Mouse (Mus musculus): ENCODE data around the gene Zeb2. TPM values are rescaled to one million over a fixed set of nuclear protein-coding genes. Genes with fewer than 3 reads are reported as not detected.

Zeb2 gene
- polyA plus RNA-seq, 1 experiment from 2014 or later, result 52.2 TPM

DNA sequence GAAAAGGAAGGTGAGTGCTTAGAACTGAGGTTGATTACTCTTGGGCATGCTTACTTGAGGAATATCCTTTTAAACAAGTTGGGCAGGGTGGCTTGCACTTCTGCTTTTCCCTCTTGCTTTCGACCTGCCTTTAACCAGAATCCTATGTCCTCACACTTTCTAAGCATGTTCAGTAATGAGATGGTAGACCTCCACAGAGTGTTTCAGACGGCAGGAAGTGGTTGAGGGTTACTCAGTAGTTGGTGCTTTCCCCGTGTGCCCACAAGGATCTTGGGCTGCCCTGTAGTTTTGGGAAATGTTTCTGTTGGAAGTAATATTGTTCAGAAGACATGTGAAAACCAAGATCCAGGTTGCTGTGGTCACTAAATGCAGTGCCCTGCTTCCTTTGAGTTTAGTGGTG lies 135.5 kb downstream of the Zeb2 start:
- Histone ChIP-seq H3K27me3 (ENCODE audit: control insufficient read depth, insufficient read depth, low read length) (no peaks in the 10 kb centered on the region), H3K9me3 (ENCODE audit: control insufficient read depth, low read length) (no peaks in the 10 kb centered on the region), H3K27ac (ENCODE audit: low read depth, low read length) (no peak overlapping the region), H3K4me1 (ENCODE audit: control insufficient read depth, insufficient read depth, low read length) (peaks cover 10% of the 10 kb centered on the region; the same call in 1 of the 2 replicates), H3K4me3 (ENCODE audit: low read length) (no peak overlapping the region), H3K9ac (ENCODE audit: low read depth, low read length) (no peak overlapping the region), H3K4me2 (replicated peaks; ENCODE audit: low read depth, low read length) (no peak overlapping the region), H3K36me3 (ENCODE audit: control insufficient read depth, insufficient read depth, low read length) (no peaks in the 10 kb centered on the region)
- WGBS, result 79% methylated on average over 3 of the region's 3 CpGs
- no peak for ATAC-seq (ENCODE audit: low FRiP score, low TSS enrichment)

DNA sequence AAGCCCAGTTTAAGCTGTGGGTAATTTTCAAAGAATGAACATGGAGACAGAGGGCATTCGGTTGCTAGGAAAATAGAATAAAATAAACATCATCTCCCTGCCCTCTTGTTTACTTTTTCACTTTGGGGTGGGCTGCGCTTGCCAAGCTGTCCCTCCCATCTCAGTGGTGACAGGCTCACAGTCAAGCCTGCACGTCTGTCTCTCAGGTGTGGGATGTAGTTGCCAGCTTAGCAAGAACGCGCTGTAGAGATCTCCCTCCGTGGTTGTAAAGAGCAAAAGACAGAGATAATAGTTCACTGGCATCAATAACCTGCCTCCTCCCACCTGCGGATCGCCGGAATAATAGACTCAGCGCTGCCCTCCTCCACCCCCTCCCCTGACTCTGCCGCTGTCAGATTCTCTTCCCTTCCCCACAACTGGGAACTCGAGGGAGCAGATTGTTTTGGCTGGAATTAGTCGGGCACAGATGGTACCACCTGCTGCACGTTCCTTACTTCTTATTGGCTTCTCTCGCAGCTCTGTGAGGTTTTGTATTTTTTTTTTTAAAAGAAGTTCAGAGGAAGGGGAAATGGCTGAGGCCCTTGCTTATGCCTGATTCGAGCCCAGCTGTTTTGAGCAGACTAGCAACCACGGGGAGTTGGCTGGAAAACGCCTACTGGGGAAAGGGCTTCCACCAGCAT lies 138.0 kb downstream of the Zeb2 start:
- 7% methylated on average over 18 of the region's 18 CpGs for WGBS
- Histone ChIP-seq H3K4me3 (ENCODE audit: low read length) (peak overlapping the region; percentile 1; the same call in 1 of the 2 replicates), H3K4me1 (ENCODE audit: control insufficient read depth, insufficient read depth, low read length) (peaks cover 14% of the 10 kb centered on the region), H3K9ac (ENCODE audit: low read depth, low read length) (no peak overlapping the region), H3K27me3 (ENCODE audit: control insufficient read depth, insufficient read depth, low read length) (no peaks in the 10 kb centered on the region), H3K36me3 (ENCODE audit: control insufficient read depth, insufficient read depth, low read length) (no peaks in the 10 kb centered on the region), H3K27ac (ENCODE audit: low read depth, low read length) (no peak overlapping the region), H3K4me2 (replicated peaks; ENCODE audit: low read depth, low read length) (peak overlapping the region; percentile 48), H3K9me3 (ENCODE audit: control insufficient read depth, low read length) (no peaks in the 10 kb centered on the region)
- ATAC-seq (ENCODE audit: low FRiP score, low TSS enrichment), result 0 out of 2 replicates have a peak, but pooled peaks have one; percentile 26

DNA sequence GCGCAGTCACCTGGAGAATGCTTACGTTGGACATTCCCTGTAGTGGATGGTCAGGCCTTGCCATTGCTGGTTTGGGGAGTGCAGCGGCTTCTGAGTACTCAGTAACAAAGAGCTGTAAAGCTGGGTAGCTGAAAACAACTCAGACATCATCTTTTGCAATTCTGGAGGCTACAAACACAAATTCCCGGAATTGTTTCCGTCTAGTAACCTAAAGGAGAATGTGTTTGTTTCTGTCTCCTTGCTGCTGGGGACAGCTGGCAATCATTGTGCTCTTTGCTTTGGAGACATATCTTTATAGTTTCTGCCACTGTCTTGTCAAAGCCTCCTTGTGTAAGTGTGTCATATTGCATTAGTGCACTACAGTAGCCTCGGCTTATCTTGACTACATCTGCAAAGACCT lies 139.2 kb downstream of the Zeb2 start:
- Histone ChIP-seq H3K9ac (ENCODE audit: low read depth, low read length) (no peak overlapping the region), H3K36me3 (ENCODE audit: control insufficient read depth, insufficient read depth, low read length) (no peaks in the 10 kb centered on the region), H3K4me3 (ENCODE audit: low read length) (no peak overlapping the region), H3K9me3 (ENCODE audit: control insufficient read depth, low read length) (no peaks in the 10 kb centered on the region), H3K27me3 (ENCODE audit: control insufficient read depth, insufficient read depth, low read length) (no peaks in the 10 kb centered on the region), H3K27ac (ENCODE audit: low read depth, low read length) (no peak overlapping the region), H3K4me2 (replicated peaks; ENCODE audit: low read depth, low read length) (no peak overlapping the region), H3K4me1 (ENCODE audit: control insufficient read depth, insufficient read depth, low read length) (peaks cover 14% of the 10 kb centered on the region)
- WGBS, result 85% methylated on average over 6 of the region's 6 CpGs
- no peak for ATAC-seq (ENCODE audit: low FRiP score, low TSS enrichment)

DNA sequence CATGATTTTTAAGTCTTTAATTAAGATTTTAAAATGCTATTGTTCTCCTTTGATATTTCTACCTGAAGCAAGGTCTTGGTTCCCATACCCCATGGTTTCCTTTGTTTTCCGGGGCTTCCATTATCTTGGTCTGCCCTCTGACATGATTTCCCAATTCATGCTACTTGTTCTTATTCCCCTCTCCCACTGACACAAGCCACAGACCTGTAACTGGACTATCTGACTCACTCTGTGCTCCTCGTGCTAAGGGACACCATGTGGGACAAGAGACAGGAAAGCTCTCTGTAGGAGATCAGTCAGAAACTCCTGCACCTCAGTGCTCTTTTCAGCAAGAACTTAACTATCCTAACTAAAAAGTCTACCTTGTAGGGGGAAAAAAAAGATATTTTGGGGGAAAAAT lies 139.6 kb downstream of the Zeb2 start:
- Histone ChIP-seq H3K9ac (ENCODE audit: low read depth, low read length) (no peak overlapping the region), H3K4me3 (ENCODE audit: low read length) (no peak overlapping the region), H3K4me2 (replicated peaks; ENCODE audit: low read depth, low read length) (no peak overlapping the region), H3K9me3 (ENCODE audit: control insufficient read depth, low read length) (no peaks in the 10 kb centered on the region), H3K27me3 (ENCODE audit: control insufficient read depth, insufficient read depth, low read length) (no peaks in the 10 kb centered on the region), H3K4me1 (ENCODE audit: control insufficient read depth, insufficient read depth, low read length) (peaks cover 14% of the 10 kb centered on the region), H3K36me3 (ENCODE audit: control insufficient read depth, insufficient read depth, low read length) (no peaks in the 10 kb centered on the region), H3K27ac (ENCODE audit: low read depth, low read length) (0 out of 2 replicates have a peak overlapping the region, but pooled peaks have one; percentile 27)
- no peak for ATAC-seq (ENCODE audit: low FRiP score, low TSS enrichment)
- 58% methylated on average over 2 of the region's 2 CpGs for WGBS

DNA sequence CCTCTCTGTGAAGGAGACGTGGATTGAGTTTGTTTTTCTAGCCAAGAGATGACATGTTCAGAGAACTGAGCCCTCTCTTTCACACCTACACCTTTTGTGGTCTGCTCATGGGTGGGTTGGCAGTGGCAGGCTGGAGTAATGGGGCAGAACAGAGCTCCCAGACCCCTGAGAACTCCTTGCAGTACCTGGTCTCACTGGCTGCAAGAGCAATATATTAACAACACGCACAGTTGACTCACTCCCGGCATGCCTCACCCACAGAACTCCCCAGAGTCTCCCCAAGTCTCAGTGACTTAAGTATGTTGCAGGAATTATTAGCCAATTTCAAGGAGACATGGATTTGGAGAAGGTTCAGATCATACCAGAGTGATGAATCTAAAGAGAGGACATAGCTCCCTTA lies 140.1 kb downstream of the Zeb2 start:
- WGBS, result 16% methylated on average over 3 of the region's 3 CpGs
- Histone ChIP-seq H3K4me3 (ENCODE audit: low read length) (no peak overlapping the region), H3K36me3 (ENCODE audit: control insufficient read depth, insufficient read depth, low read length) (no peaks in the 10 kb centered on the region), H3K9me3 (ENCODE audit: control insufficient read depth, low read length) (no peaks in the 10 kb centered on the region), H3K4me2 (replicated peaks; ENCODE audit: low read depth, low read length) (no peak overlapping the region), H3K9ac (ENCODE audit: low read depth, low read length) (no peak overlapping the region), H3K27ac (ENCODE audit: low read depth, low read length) (no peak overlapping the region), H3K27me3 (ENCODE audit: control insufficient read depth, insufficient read depth, low read length) (no peaks in the 10 kb centered on the region), H3K4me1 (ENCODE audit: control insufficient read depth, insufficient read depth, low read length) (peaks cover 14% of the 10 kb centered on the region)
- ATAC-seq (ENCODE audit: low FRiP score, low TSS enrichment), result peak; percentile 86

DNA sequence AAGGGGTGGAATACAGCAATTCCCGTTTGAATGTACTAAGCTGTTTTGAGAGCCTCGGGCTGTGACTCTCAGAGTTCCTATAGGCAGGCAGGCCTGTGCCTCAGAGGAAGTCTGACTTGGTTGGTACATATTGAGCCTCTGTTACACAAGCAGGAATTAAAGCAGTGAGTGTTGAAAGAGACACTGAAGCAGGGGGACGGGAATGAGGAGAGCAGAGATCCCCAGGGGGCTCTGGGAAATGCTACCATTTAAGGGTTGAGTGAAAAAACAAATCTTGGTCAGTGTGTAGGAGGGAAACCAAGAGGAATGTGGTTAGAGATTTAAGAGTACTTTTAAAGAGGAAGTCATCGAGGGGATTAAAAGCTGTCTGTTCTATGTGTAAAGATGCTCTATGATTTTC lies 140.7 kb downstream of the Zeb2 start:
- no peaks in the 10 kb centered on the region for H3K36me3 ChIP-seq (ENCODE audit: control insufficient read depth, insufficient read depth, low read length)
- peak; percentile 70 for ATAC-seq (ENCODE audit: low FRiP score, low TSS enrichment)
- no peak overlapping the region for H3K4me2 ChIP-seq (replicated peaks; ENCODE audit: low read depth, low read length)

DNA sequence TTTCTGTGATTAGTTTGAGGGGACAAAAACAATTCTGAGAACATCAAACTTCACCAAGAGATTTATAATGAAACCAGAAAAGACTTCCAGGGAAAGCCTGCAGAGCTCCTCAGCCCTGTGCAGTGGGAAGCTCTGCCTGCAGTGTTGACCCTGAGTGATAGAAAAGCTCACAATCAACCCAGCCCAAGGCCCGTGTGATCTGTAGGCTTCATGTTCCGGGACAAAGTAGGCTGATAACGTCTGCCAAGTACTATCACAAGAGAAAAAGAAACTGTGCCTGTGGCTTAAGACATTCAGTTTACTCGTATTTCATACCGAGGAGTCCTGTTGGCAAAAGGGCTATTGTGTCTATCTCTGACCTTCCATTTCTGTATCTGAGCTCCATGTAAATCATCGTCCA lies 143.4 kb downstream of the Zeb2 start:
- peaks cover 8% of the 10 kb centered on the region for H3K4me1 ChIP-seq (ENCODE audit: control insufficient read depth, insufficient read depth, low read length)
- H3K27me3 ChIP-seq (ENCODE audit: control insufficient read depth, insufficient read depth, low read length), result no peaks in the 10 kb centered on the region
- 86% methylated on average over 6 of the region's 6 CpGs for WGBS
- no peaks in the 10 kb centered on the region for H3K36me3 ChIP-seq (ENCODE audit: control insufficient read depth, insufficient read depth, low read length)
- no peak overlapping the region for H3K9ac ChIP-seq (ENCODE audit: low read depth, low read length)
- H3K4me3 ChIP-seq (ENCODE audit: low read length), result no peak overlapping the region
- ATAC-seq (ENCODE audit: low FRiP score, low TSS enrichment), result no peak
- no peaks in the 10 kb centered on the region for H3K9me3 ChIP-seq (ENCODE audit: control insufficient read depth, low read length)
- no peak overlapping the region for H3K27ac ChIP-seq (ENCODE audit: low read depth, low read length)
- H3K4me2 ChIP-seq (replicated peaks; ENCODE audit: low read depth, low read length), result no peak overlapping the region

More for the DNA sequence above, 140.7 kb downstream of the Zeb2 start:
- Histone ChIP-seq H3K27ac (ENCODE audit: low read depth, low read length) (peak overlapping the region; percentile 62; the same call in 1 of the 2 replicates), H3K9me3 (ENCODE audit: control insufficient read depth, low read length) (no peaks in the 10 kb centered on the region), H3K27me3 (ENCODE audit: control insufficient read depth, insufficient read depth, low read length) (no peaks in the 10 kb centered on the region), H3K4me1 (ENCODE audit: control insufficient read depth, insufficient read depth, low read length) (peaks cover 14% of the 10 kb centered on the region), H3K4me3 (ENCODE audit: low read length) (no peak overlapping the region), H3K9ac (ENCODE audit: low read depth, low read length) (no peak overlapping the region)
- WGBS, result 14% methylated on average over 4 of the region's 4 CpGs

DNA sequence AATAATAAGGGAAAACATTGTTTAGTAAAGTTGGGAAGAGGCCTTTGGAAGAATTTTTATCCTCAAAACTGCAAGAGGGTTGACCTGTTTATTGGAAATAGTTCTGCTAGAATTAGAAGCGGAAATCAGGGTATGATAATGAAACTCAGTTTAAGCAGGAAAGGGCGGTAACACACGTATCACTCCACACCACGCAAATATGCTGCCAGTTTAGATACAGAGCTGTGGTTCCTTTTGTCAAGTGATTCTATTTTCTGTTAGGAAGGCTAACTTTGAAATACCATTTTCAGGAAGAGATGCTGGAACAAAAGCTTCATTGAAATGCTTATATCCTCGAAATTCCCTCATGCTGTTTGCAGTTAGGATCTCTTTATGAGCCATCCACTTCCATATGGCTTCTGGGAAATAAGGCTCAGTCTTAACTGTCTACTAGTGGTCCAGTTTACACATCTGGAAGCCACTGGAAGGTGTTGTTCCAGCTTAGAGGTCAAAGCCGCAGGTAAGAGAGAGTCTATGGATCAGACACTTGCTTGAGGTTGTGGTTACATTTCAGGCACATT lies 147.0 kb downstream of the Zeb2 start:
- H3K9ac ChIP-seq (ENCODE audit: low read depth, low read length), result no peak overlapping the region
- no peaks in the 10 kb centered on the region for H3K9me3 ChIP-seq (ENCODE audit: control insufficient read depth, low read length)
- no peaks in the 10 kb centered on the region for H3K4me1 ChIP-seq (ENCODE audit: control insufficient read depth, insufficient read depth, low read length)
- H3K27ac ChIP-seq (ENCODE audit: low read depth, low read length), result no peak overlapping the region
- H3K4me2 ChIP-seq (replicated peaks; ENCODE audit: low read depth, low read length), result no peak overlapping the region
- H3K36me3 ChIP-seq (ENCODE audit: control insufficient read depth, insufficient read depth, low read length), result no peaks in the 10 kb centered on the region
- H3K4me3 ChIP-seq (ENCODE audit: low read length), result no peak overlapping the region
- ATAC-seq (ENCODE audit: low FRiP score, low TSS enrichment), result no peak
- no peaks in the 10 kb centered on the region for H3K27me3 ChIP-seq (ENCODE audit: control insufficient read depth, insufficient read depth, low read length)
- WGBS, result 93% methylated on average over 6 of the region's 6 CpGs

DNA sequence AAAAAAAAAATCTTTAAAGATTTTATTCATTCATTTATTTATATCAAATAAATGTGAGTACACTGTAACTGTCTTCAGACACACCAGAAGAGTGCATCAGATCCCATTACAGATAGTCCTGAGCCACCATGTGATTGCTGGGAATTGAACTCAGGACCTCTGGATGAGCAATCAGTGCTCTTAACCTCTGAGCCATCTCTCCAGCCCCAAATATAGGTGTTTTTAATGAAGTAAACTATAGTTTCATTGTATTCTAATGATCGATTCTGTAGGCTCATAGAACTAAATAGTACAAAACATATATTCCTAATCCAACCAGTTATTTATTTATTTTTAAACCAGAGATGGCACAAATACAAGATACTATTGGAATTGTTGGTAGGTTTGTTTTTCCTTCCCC lies 147.6 kb downstream of the Zeb2 start:
- Histone ChIP-seq H3K9ac (ENCODE audit: low read depth, low read length) (no peak overlapping the region), H3K27ac (ENCODE audit: low read depth, low read length) (no peak overlapping the region), H3K4me1 (ENCODE audit: control insufficient read depth, insufficient read depth, low read length) (no peaks in the 10 kb centered on the region), H3K9me3 (ENCODE audit: control insufficient read depth, low read length) (no peaks in the 10 kb centered on the region), H3K36me3 (ENCODE audit: control insufficient read depth, insufficient read depth, low read length) (no peaks in the 10 kb centered on the region), H3K4me3 (ENCODE audit: low read length) (no peak overlapping the region), H3K4me2 (replicated peaks; ENCODE audit: low read depth, low read length) (no peak overlapping the region), H3K27me3 (ENCODE audit: control insufficient read depth, insufficient read depth, low read length) (no peaks in the 10 kb centered on the region)
- 98% methylated on average over 1 of the region's 1 CpGs for WGBS
- ATAC-seq (ENCODE audit: low FRiP score, low TSS enrichment), result no peak

All from kidney, embryonic 14.5 days (tissue).